Mouse (Mus musculus) embryonic fibroblast, embryonic 13.5 days (primary cell): ENCODE data around the gene Hal.

ENCODE experiments used
- CTCF ChIP-seq: IDR thresholded peaks from 2 replicates; pipeline ENCODE4 v1.5.1; 2011; ENCODE audit warnings: mild to moderate bottlenecking, control low read depth, low read length, moderate library complexity, borderline replicate concordance; ENCODE audit not compliant: insufficient read depth
- POLR2A ChIP-seq: IDR thresholded peaks from 2 replicates; pipeline ENCODE4 v1.6.1; 2011; ENCODE audit warnings: low read depth, mild to moderate bottlenecking, control low read depth, low read length, moderate library complexity

DNA sequence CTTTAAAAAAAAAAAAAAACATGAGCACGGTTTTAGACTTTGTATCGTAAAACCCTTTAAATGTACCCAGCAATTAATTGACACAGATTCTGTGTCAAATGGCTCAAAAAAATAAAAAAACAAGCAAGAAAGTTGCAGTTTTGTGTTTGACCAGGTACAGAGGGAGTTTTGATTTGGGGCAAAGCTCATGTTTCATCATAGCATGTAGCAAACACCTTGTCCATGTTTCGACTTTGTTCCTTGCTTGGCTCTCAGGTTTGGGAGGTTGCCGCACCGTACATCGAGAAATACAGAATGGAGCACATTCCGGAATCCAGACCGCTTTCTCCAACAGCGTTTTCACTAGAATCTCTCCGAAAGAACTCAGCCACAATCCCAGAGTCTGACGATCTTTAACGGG, 27.4 kb downstream of the Hal start:
- TF ChIP-seq POLR2A (no peak), CTCF (no peak)
